Mouse (Mus musculus) R1 (cell line): ENCODE measurements around the gene Arhgap35.

Experiments
- DNase-seq: peaks from one replicate; pipeline ENCODE4 v3.0.0-alpha.2; 2018; ENCODE audit warnings: low read depth, low spot score

Arhgap35 gene

DNA sequence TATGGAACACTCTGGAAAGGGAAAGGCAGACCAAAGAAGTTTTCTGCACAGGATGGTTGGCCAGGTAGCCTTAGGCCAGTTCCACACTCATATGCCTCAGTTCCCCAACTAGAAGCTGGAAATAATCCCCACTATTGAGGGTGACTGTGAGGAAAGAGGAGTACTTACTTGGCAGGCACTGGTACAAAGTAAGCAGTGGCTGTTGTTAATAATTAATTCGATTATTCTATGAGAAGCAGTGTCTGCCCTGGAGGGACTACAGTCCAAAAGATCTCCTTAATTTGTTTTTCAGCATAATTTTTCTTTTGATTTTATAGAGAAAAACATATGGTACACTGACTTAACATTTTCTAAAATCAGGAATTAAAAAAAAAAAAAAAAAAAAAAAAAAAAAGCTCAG, 10.7 kb downstream of the Arhgap35 start:
- DNase-seq, result no peak

DNA sequence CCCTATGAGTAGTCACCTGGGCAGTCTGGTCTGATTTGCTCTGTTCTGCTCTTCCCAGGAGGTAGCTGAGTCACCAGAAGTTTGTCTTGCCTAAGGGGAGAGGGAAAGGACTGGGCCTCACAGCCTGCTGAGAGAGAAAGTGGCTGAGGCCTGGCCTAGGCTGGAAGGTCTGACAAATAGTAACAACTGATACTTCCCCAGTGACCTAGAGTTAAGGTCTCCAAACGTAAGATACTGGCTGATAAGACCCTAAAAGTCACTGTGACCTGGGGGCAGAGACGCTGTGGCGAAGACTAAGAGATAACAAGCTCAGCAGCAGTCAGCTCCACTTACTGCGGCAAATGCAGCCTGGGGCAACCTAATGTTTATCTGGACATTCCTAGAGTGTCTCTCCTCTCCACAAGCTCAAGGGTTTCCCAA, 13.1 kb downstream of the Arhgap35 start:
- DNase-seq, result no peak

GRCm38 (mm10) chr7:16599006-16599405, 15.8 kb downstream of the Arhgap35 start:
- no peak for DNase-seq

DNA sequence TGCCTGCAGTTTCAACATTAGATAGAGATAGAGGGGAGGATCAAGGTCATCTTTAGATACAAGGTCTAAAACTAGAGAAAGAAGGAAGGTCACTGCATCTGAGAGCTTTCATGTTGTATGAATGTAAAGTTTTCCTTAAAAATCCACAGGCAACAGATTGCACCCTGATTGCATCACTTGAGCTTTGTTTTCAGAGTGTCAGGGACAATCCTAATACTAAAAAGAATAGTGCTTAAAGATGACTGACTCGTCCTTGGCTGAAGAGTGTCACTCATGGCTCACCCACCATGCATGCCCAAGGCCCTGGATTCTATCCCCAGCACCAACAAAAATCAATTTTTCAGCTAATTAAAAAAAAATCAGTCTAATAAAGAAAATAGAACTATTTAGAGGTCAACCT, 23.5 kb downstream of the Arhgap35 start:
- DNase-seq, result no peak

GRCm38 (mm10) chr7:16587649-16588048, 27.1 kb downstream of the Arhgap35 start:
- DNase-seq, result no peak

DNA sequence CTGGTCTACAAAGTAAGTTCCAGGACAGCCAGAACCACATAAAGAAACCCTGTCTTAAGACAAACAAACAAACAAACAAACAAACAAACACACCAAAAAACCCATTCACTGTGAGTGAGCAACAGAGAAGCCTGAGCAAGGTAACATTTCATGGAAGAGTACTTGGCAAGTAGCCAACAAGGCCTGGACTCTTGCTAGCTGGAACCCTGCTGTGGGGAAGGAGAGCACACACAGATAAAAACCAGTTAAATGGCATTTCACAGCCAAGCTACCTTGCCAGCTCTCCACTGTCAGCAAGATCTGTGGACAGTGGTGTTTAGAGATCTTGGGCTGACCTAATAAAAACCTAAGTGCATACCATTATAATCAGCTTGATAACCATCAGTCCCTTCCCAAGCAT, 30.4 kb downstream of the Arhgap35 start:
- DNase-seq, result no peak

- DNase-seq, result no peak
Observed at GRCm38 (mm10) chr7:16583775-16584174, 31.0 kb downstream of the Arhgap35 start.

DNA sequence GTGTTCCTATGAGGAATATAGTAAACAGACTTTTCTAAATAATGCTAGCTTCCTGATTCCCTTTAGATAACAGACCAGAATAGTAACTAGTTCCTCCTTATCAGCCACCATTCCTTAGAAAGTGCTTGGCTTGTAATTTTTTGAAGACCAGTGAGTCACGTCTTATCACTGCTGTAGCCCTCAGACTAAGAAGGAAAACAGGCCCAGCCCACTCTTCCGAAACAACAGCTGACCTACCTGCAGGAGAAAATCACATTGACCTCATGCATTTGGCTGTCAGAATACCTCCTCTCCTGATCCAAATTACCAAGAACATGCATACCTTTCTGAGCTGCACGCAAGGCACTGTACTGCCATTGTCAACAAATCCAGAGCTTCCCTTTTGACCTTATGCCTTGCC, 32.5 kb downstream of the Arhgap35 start:
- DNase-seq, result no peak

DNA sequence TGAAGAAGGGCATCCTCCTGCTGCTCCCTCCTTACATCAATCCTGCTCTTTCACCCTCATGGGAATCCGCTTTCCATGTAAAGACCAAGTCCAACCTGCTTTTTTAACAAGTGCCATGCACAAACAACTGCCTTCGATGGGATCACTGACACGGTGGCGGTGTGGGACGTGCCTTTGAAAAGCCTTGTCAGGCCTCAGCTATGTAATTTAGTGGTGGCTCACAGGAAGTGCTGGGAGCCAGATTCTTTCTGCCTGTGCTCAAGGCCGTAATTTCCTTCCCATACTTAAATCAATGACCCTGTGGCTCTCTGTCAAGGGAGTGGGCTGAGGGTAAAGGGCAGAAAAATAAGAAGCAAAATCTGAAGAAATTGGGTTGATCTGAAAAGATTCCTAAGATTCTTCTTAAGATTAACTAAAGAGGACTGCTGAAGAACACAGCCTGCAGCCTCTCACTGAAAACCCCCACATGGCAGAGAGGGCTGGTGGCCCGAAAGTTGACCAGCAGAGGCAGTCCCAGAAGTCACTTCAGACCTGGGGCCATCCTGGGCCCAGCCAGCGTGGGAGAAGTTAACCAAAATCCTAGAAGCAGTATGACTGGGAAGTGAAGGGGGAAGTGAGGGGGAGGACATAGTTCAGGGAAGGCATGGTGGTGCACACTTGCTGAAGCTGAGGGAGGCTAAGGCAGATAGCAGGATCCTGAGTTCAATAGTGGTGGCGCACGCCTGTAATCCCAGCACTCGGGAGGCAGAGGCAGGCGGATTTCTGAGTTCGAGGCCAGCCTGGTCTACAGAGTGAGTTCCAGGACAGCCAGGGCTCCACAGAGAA, 33.3 kb downstream of the Arhgap35 start:
- peak; percentile 20 for DNase-seq

- peak; percentile 22 for DNase-seq
Observed at GRCm38 (mm10) chr7:16576719-16577118, 38.1 kb downstream of the Arhgap35 start.

- no peak for DNase-seq
Observed at GRCm38 (mm10) chr7:16571191-16571590, 43.6 kb downstream of the Arhgap35 start.

DNA sequence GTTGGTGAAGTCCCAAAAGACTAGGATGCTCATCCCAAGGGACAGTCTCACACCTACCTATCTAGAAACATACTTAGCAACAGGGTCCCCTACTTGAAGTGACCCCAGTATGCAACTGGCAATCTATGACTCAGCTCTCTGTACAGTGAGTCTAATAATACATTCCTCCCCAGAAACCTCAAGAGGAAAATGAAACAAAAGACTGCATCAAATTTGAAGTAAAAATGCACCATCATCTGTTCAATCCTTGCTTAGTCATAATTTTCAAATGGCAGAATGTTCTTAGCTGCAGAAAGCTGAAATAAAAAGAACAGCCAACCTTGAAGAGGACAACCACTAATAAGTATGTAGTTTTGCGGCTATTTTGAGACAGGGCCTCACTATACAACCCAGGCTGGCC, 44.1 kb downstream of the Arhgap35 start:
- DNase-seq, result no peak

- DNase-seq, result no peak
Observed at GRCm38 (mm10) chr7:16564491-16564890, 50.3 kb downstream of the Arhgap35 start.

GRCm38 (mm10) chr7:16557783-16558538, 56.8 kb downstream of the Arhgap35 start:
- no peak for DNase-seq

DNA sequence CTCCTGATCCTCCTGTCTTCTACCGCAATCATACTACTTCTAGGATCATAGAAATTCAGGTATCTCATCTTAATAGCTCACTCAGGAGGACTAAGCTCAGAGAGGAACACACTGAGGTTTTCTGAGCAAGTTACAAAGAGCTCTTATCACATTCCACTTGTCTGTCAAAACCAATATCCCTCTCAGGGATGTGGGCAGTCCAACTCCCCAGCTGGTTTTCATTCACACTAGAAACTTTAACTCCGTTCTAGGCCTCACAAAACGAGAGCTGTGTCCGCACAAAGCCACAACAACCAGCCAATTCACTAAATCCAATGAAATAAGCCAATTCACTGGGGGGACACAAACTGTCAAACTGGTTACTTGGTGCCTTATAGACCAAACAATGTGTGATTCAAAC, 57.5 kb downstream of the Arhgap35 start:
- DNase-seq, result no peak

DNA sequence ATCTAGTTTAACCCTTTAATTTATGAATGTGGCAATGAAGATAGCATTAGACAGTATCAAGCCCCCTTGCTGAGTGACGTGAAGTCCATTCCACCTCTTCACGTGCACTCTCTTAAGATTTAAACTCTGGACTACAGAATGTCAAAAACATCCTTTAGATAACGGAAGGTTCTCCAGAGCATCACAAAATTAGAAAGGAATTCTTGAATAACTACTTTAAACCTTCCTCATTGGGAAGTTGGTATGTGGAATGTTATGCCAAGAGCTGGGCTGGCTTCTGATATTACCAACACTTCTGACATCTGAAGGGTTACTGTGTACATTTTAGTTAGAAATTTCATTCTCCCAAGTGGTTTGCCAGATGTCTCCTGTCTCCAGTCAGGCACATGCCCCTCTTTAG, 60.6 kb downstream of the Arhgap35 start:
- DNase-seq, result no peak

DNA sequence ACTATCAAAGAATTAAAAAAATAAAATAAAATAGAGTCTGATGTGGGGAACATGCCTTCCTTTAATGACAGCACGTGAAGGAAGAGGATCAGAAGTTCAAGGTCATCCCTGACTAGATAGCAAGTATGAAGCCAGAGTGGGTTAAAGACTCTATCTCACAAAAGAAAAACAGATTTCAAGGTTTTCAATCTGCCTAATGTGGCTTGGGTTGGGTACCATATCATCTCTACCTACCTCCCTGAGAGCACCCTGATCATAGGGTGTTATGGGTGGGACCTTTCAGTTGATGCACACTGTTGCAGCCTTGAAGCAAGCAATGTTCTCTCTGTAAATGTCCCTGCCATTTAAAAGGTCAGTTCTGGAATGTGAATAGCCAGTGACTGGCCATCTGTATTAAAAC, 63.2 kb downstream of the Arhgap35 start:
- DNase-seq, result no peak

GRCm38 (mm10) chr7:16549299-16549698, 65.5 kb downstream of the Arhgap35 start:
- no peak for DNase-seq

GRCm38 (mm10) chr7:16544770-16545169, 70.0 kb downstream of the Arhgap35 start:
- no peak for DNase-seq

DNA sequence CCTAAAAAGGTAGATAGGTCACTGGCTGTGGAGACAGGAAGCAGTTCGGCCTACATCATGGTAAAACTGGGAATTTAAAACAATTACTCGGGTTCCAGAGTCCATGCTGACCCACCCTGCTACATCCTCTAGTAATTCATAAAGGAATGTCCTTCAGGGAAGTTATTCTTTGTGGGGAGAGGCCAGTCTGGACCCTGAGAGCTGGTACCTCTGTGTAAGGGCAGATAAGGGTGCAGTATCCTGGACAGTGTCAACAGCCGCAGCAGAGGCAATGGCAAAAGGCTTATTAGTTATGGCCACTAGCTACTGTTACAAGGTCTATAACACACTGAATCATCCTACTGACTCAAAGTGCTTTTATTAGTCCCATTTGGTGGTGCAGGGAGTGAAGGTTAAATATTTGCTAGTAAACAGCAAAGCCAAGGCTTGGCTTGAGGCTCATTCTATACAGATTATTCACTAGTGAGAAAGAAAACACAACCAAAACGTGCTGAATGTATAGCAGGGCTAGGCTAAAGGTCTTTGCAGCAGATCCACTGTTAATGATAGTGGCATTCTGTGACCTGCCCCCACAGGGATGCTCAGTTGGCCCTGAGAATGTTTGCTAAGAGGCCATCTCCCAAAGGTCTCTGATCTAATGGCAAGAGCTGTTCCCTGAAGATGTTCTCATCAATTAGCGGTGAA, 77.4 kb downstream of the Arhgap35 start:
- no peak for DNase-seq

DNA sequence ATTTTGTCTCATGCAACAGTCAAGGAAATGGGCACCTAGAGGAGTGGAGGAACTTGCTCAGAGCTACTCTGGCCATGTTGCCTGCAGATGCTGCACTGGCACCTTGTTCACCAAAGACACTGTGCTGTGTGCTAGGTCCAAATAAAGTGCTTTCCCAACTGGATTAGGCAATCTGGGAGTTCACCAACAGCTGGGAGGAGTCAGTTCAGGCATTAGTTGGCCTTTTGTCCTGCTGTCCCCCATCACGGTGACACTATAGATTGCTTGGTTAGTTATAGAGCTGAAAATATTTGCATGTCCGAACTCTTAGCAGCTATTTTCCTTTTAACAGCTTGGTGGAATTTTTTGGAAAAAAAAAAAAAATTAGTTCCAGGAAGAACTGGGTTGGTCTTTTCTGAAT, 88.8 kb downstream of the Arhgap35 start:
- no peak for DNase-seq

GRCm38 (mm10) chr7:16525448-16525847, 89.3 kb downstream of the Arhgap35 start:
- no peak for DNase-seq
